Mouse (Mus musculus): ENCODE measurements around the gene Slfnl1. TPM values are rescaled to one million over a fixed set of nuclear protein-coding genes. Genes with fewer than 3 reads are reported as not detected.

Gene Slfnl1
- polyA plus RNA-seq, 1 experiment from 2014 or later = not detected

GRCm38 (mm10) chr4:120522351-120522750 lies 9.7 kb upstream of the Slfnl1 start:
- 81% methylated on average over 4 of the region's 4 CpGs for WGBS
- no peak for DNase-seq (ENCODE audit: low spot score)
- ATAC-seq = no peak
- H3K4me1 ChIP-seq (ENCODE audit: control insufficient read depth, insufficient read depth, low read length) = no peaks in the 10 kb centered on the region
- no peaks in the 10 kb centered on the region for H3K9me3 ChIP-seq (replicated peaks; ENCODE audit: control insufficient read depth, low read length)
- H3K36me3 ChIP-seq (ENCODE audit: control insufficient read depth, insufficient read depth, low read length) = peaks cover 78% of the 10 kb centered on the region
- no peak overlapping the region for H3K4me3 ChIP-seq (ENCODE audit: low read depth, low read length)
- no peak overlapping the region for H3K27ac ChIP-seq (ENCODE audit: low read depth, low read length)
- H3K4me2 ChIP-seq (ENCODE audit: low read length) = no peak overlapping the region
- no peaks in the 10 kb centered on the region for H3K27me3 ChIP-seq (replicated peaks; ENCODE audit: control insufficient read depth, insufficient read depth, low read length)
- H3K9ac ChIP-seq (ENCODE audit: low read length) = no peak overlapping the region

- Histone ChIP-seq H3K9me3 (replicated peaks; ENCODE audit: control insufficient read depth, low read length) (no peaks in the 10 kb centered on the region), H3K4me1 (ENCODE audit: control insufficient read depth, insufficient read depth, low read length) (no peaks in the 10 kb centered on the region), H3K27me3 (replicated peaks; ENCODE audit: control insufficient read depth, insufficient read depth, low read length) (no peaks in the 10 kb centered on the region), H3K36me3 (ENCODE audit: control insufficient read depth, insufficient read depth, low read length) (peaks cover 76% of the 10 kb centered on the region), H3K9ac (ENCODE audit: low read length) (no peak overlapping the region), H3K4me2 (ENCODE audit: low read length) (no peak overlapping the region), H3K4me3 (ENCODE audit: low read depth, low read length) (no peak overlapping the region), H3K27ac (ENCODE audit: low read depth, low read length) (no peak overlapping the region)
- ATAC-seq (no peak), DNase-seq (ENCODE audit: low spot score) (no peak)
- 97% methylated on average over 3 of the region's 3 CpGs for WGBS
Measured at GRCm38 (mm10) chr4:120523092-120523491, 8.9 kb upstream of the Slfnl1 start.

- Histone ChIP-seq H3K27me3 (replicated peaks; ENCODE audit: control insufficient read depth, insufficient read depth, low read length) (no peaks in the 10 kb centered on the region), H3K4me3 (ENCODE audit: low read depth, low read length) (no peak overlapping the region), H3K27ac (ENCODE audit: low read depth, low read length) (no peak overlapping the region), H3K4me1 (ENCODE audit: control insufficient read depth, insufficient read depth, low read length) (no peaks in the 10 kb centered on the region), H3K9me3 (replicated peaks; ENCODE audit: control insufficient read depth, low read length) (no peaks in the 10 kb centered on the region), H3K4me2 (ENCODE audit: low read length) (no peak overlapping the region), H3K36me3 (ENCODE audit: control insufficient read depth, insufficient read depth, low read length) (peaks cover 73% of the 10 kb centered on the region), H3K9ac (ENCODE audit: low read length) (no peak overlapping the region)
- ATAC-seq = no peak
- DNase-seq (ENCODE audit: low spot score) = no peak
- WGBS = 81% methylated on average over 9 of the region's 9 CpGs
Measured at GRCm38 (mm10) chr4:120528171-120528570, 3.9 kb upstream of the Slfnl1 start.

DNA sequence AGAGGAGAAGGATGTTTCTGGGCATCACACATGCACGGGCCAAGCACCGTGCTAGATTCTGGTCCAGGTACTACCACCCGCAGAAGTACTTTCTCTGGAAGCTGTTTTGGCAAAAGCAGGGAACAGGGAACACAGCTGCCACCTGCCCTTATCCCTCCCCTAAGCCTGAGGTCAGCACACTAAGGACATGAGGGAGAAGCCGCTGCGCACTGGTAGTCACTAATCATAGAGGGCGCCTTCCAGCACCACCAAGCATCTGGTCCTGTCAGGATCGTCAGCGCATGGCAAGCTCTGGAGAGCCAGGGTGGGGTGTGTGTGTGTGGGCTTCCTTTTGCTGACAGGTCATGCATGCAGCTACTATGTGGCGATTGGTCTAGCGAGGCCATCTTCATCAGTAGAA lies 6.6 kb downstream of the Slfnl1 start:
- DNase-seq (ENCODE audit: low spot score) = no peak
- Histone ChIP-seq H3K36me3 (ENCODE audit: control insufficient read depth, insufficient read depth, low read length) (peaks cover 54% of the 10 kb centered on the region), H3K27ac (ENCODE audit: low read depth, low read length) (no peak overlapping the region), H3K9ac (ENCODE audit: low read length) (no peak overlapping the region), H3K4me1 (ENCODE audit: control insufficient read depth, insufficient read depth, low read length) (no peaks in the 10 kb centered on the region), H3K9me3 (replicated peaks; ENCODE audit: control insufficient read depth, low read length) (no peaks in the 10 kb centered on the region), H3K27me3 (replicated peaks; ENCODE audit: control insufficient read depth, insufficient read depth, low read length) (no peaks in the 10 kb centered on the region), H3K4me3 (ENCODE audit: low read depth, low read length) (no peak overlapping the region), H3K4me2 (ENCODE audit: low read length) (no peak overlapping the region)
- 94% methylated on average over 10 of the region's 10 CpGs for WGBS
- no peak for ATAC-seq

- WGBS = 70% methylated on average over 1 of the region's 1 CpGs
- Histone ChIP-seq H3K4me1 (ENCODE audit: control insufficient read depth, insufficient read depth, low read length) (no peaks in the 10 kb centered on the region), H3K36me3 (ENCODE audit: control insufficient read depth, insufficient read depth, low read length) (peaks cover 95% of the 10 kb centered on the region)
Measured at GRCm38 (mm10) chr4:120544896-120545295, 12.9 kb downstream of the Slfnl1 start.

DNA sequence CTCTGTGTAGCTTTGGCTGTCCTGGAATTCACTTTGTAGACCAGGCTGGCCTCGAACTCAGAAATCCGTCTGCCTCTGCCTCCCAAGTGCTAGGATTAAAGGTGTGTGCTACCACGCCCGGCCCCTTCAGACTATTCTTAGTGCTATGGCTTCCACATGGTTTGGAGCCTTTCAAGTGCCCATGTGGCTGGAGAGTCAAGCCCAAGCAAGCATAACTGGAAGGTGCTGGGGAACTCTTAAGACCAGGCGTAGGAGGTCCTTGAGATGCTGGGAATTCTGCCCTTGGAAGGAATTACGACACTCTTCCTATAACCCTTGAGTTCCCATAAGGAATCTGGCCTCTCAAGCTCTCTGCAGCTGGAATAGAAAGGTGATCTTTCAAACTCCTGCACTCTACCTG lies 24.6 kb downstream of the Slfnl1 start:
- Histone ChIP-seq H3K27ac (ENCODE audit: low read depth, low read length) (no peak overlapping the region), H3K27me3 (replicated peaks; ENCODE audit: control insufficient read depth, insufficient read depth, low read length) (no peaks in the 10 kb centered on the region), H3K9ac (ENCODE audit: low read length) (no peak overlapping the region), H3K4me1 (ENCODE audit: control insufficient read depth, insufficient read depth, low read length) (no peaks in the 10 kb centered on the region), H3K36me3 (ENCODE audit: control insufficient read depth, insufficient read depth, low read length) (peaks cover 94% of the 10 kb centered on the region), H3K4me3 (ENCODE audit: low read depth, low read length) (no peak overlapping the region), H3K9me3 (replicated peaks; ENCODE audit: control insufficient read depth, low read length) (no peaks in the 10 kb centered on the region), H3K4me2 (ENCODE audit: low read length) (no peak overlapping the region)
- DNase-seq (ENCODE audit: low spot score) (no peak), ATAC-seq (no peak)
- 99% methylated on average over 6 of the region's 6 CpGs for WGBS

More at GRCm38 (mm10) chr4:120544896-120545295, 12.9 kb downstream of the Slfnl1 start:
- Histone ChIP-seq H3K9ac (ENCODE audit: low read length) (no peak overlapping the region), H3K27me3 (replicated peaks; ENCODE audit: control insufficient read depth, insufficient read depth, low read length) (no peaks in the 10 kb centered on the region), H3K4me3 (ENCODE audit: low read depth, low read length) (no peak overlapping the region), H3K9me3 (replicated peaks; ENCODE audit: control insufficient read depth, low read length) (no peaks in the 10 kb centered on the region), H3K27ac (ENCODE audit: low read depth, low read length) (no peak overlapping the region), H3K4me2 (ENCODE audit: low read length) (no peak overlapping the region)
- ATAC-seq (no peak), DNase-seq (ENCODE audit: low spot score) (no peak)

DNA sequence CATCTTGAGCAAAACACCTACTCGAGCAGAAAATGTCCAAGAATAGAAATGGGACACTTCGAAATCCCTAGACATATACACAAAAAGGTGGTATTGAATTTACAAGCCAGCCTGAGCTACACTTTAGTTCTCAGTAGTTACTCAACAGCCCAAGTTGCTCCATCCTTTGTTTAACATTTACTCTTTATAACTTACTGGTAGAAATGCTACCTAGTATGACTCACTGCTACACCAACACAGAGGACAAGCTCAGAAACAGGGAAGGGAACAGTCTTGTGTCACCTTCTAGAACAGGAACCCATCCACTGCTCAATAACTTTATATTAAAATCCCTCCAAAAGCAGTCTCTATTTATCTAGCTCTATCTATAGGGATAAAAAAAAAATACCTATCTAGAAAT lies 33.7 kb downstream of the Slfnl1 start:
- Histone ChIP-seq H3K4me3 (ENCODE audit: low read depth, low read length) (no peak overlapping the region), H3K9ac (ENCODE audit: low read length) (no peak overlapping the region), H3K9me3 (replicated peaks; ENCODE audit: control insufficient read depth, low read length) (no peaks in the 10 kb centered on the region), H3K27me3 (replicated peaks; ENCODE audit: control insufficient read depth, insufficient read depth, low read length) (no peaks in the 10 kb centered on the region), H3K36me3 (ENCODE audit: control insufficient read depth, insufficient read depth, low read length) (peaks cover 49% of the 10 kb centered on the region), H3K4me2 (ENCODE audit: low read length) (no peak overlapping the region), H3K27ac (ENCODE audit: low read depth, low read length) (no peak overlapping the region), H3K4me1 (ENCODE audit: control insufficient read depth, insufficient read depth, low read length) (peaks cover 18% of the 10 kb centered on the region)
- 92% methylated on average over 2 of the region's 2 CpGs for WGBS
- DNase-seq (ENCODE audit: low spot score) (no peak), ATAC-seq (no peak)

GRCm38 (mm10) chr4:120568005-120568404 lies 36.0 kb downstream of the Slfnl1 start:
- peaks cover 20% of the 10 kb centered on the region for H3K4me1 ChIP-seq (ENCODE audit: control insufficient read depth, insufficient read depth, low read length)
- 32% methylated on average over 5 of the region's 5 CpGs for WGBS
- H3K9ac ChIP-seq (ENCODE audit: low read length) = peak overlapping the region; percentile 32; the same call in 1 of the 2 replicates
- H3K27ac ChIP-seq (ENCODE audit: low read depth, low read length) = no peak overlapping the region
- H3K27me3 ChIP-seq (replicated peaks; ENCODE audit: control insufficient read depth, insufficient read depth, low read length) = no peaks in the 10 kb centered on the region
- H3K36me3 ChIP-seq (ENCODE audit: control insufficient read depth, insufficient read depth, low read length) = peaks cover 30% of the 10 kb centered on the region
- peak overlapping the region; percentile 80 for H3K4me2 ChIP-seq (ENCODE audit: low read length)
- DNase-seq (ENCODE audit: low spot score) (peak; percentile 39), ATAC-seq (no peak)
- no peaks in the 10 kb centered on the region for H3K9me3 ChIP-seq (replicated peaks; ENCODE audit: control insufficient read depth, low read length)
- H3K4me3 ChIP-seq (ENCODE audit: low read depth, low read length) = peak overlapping the region; percentile 77

- WGBS = 2% methylated on average over 4 of the region's 4 CpGs
- H3K9me3 ChIP-seq (replicated peaks; ENCODE audit: control insufficient read depth, low read length) = no peaks in the 10 kb centered on the region
- peaks cover 20% of the 10 kb centered on the region for H3K36me3 ChIP-seq (ENCODE audit: control insufficient read depth, insufficient read depth, low read length)
- H3K27ac ChIP-seq (ENCODE audit: low read depth, low read length) = peak overlapping the region; percentile 95
- peak overlapping the region; percentile 80 for H3K4me2 ChIP-seq (ENCODE audit: low read length)
- H3K27me3 ChIP-seq (replicated peaks; ENCODE audit: control insufficient read depth, insufficient read depth, low read length) = no peaks in the 10 kb centered on the region
- ATAC-seq (no peak), DNase-seq (ENCODE audit: low spot score) (no peak)
- H3K9ac ChIP-seq (ENCODE audit: low read length) = peak overlapping the region; percentile 90
- peaks cover 20% of the 10 kb centered on the region for H3K4me1 ChIP-seq (ENCODE audit: control insufficient read depth, insufficient read depth, low read length)
- peak overlapping the region; percentile 77 for H3K4me3 ChIP-seq (ENCODE audit: low read depth, low read length)
Measured at GRCm38 (mm10) chr4:120569025-120569424, 37.0 kb downstream of the Slfnl1 start.

Data from forebrain, embryonic 14.5 days (tissue).